Mouse (Mus musculus) kidney, adult 2 months (tissue): ENCODE measurements at regions not wholly inside any gene's neighbourhood (a gene's known extent, or its start where the extent isn't known, plus 50 kb on each side); places are given as distances from the start of the nearest gene placed in this dataset.

Experiments used
- DNase-seq: peaks from one replicate; pipeline ENCODE4 v3.0.0; 2021
- H3K27ac ChIP-seq: fragments of 200-500 bp; 2 replicates; pipeline ENCODE4 v1.5.1; 2012; ENCODE audit warnings: low read depth, low read length, control low read depth, inconsistent platforms; ENCODE audit not compliant: insufficient read depth
- H3K27me3 ChIP-seq: fragments of 200-500 bp; replicated peaks from 2 replicates; pipeline ENCODE4 v1.6.1; 2012; ENCODE audit warnings: mild to moderate bottlenecking, moderate library complexity, low read length, inconsistent platforms; ENCODE audit not compliant: control insufficient read depth, insufficient read depth
- H3K36me3 ChIP-seq: fragments of 200-500 bp; 2 replicates; pipeline ENCODE4 v1.6.1; 2012; ENCODE audit warnings: mild to moderate bottlenecking, moderate library complexity, low read length, inconsistent platforms; ENCODE audit not compliant: control insufficient read depth, insufficient read depth
- H3K4me1 ChIP-seq: fragments of 200-500 bp; 2 replicates; pipeline ENCODE4 v1.6.1; 2011; ENCODE audit warnings: low read length; ENCODE audit not compliant: control insufficient read depth, insufficient read depth
- H3K4me3 ChIP-seq: fragments of 200-500 bp; 2 replicates; pipeline ENCODE4 v1.5.1; 2011; ENCODE audit warnings: mild to moderate bottlenecking, low read depth, low read length, control low read depth; ENCODE audit not compliant: insufficient read depth
- CTCF ChIP-seq: fragments of 200-500 bp; conservative IDR thresholded peaks from 2 replicates; pipeline ENCODE4 v1.5.1; 2011; ENCODE audit warnings: low read depth, mild to moderate bottlenecking, control low read depth, low read length, moderate library complexity, mixed read lengths; ENCODE audit not compliant: insufficient read depth, insufficient read length
- POLR2A ChIP-seq: fragments of 200-500 bp; IDR thresholded peaks from one replicate; pipeline ENCODE4 v1.6.1; 2011; ENCODE audit warnings: low read depth, low read length, control low read depth
- WGBS: fragments of 180-500 bp; shearing (Covaris S2); methylation state at CpG from one replicate; pipeline ENCODE4 v1.1.7; 2018; 5-methylcytosine and 5-hydroxymethylcytosine counted together

- WGBS, result 90% methylated on average over 2 of the region's 2 CpGs
- Histone ChIP-seq H3K27ac (no peak overlapping the region), H3K4me1 (no peaks in the 10 kb centered on the region), H3K36me3 (no peaks in the 10 kb centered on the region), H3K27me3 (no peaks in the 10 kb centered on the region), H3K4me3 (no peak overlapping the region)
- DNase-seq, result no peak
- TF ChIP-seq POLR2A (no peak), CTCF (no peak)
Measured at GRCm38 (mm10) chr12:44145321-44145720, 64.8 kb downstream of the Dnajb9 start.

- no peak for TF ChIP-seq POLR2A
- no peak for TF ChIP-seq CTCF
- 88% methylated on average over 1 of the region's 1 CpGs for WGBS
- Histone ChIP-seq H3K4me1 (no peaks in the 10 kb centered on the region), H3K27ac (no peak overlapping the region), H3K4me3 (no peak overlapping the region), H3K36me3 (no peaks in the 10 kb centered on the region), H3K27me3 (no peaks in the 10 kb centered on the region)
- DNase-seq, result no peak
Measured at GRCm38 (mm10) chr12:44139026-44139425, 71.1 kb downstream of the Dnajb9 start.

DNA sequence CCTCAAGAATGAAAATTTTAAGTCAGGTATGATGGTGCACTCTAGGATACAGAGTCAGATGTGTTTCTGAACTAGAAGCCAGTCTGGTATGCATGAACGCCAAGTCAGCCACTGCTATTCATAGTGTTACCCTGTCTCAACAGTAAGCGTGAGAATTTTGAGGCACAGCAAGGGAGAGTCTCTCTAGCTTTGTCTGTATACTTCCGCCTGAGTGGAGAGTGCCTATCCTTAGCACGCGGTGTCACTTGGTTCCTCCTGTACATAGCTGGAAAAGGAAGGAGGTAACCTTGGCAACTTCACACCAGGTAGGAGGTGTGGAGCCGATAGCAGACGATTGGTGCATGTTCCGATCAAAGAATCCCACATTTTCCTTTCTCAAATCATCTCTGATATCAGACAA lies 81.3 kb downstream of the Dnajb9 start:
- Histone ChIP-seq H3K27me3 (no peaks in the 10 kb centered on the region), H3K36me3 (no peaks in the 10 kb centered on the region), H3K4me1 (no peaks in the 10 kb centered on the region), H3K4me3 (no peak overlapping the region), H3K27ac (no peak overlapping the region)
- no peak for TF ChIP-seq CTCF
- no peak for TF ChIP-seq POLR2A
- 86% methylated on average over 8 of the region's 8 CpGs for WGBS
- DNase-seq, result no peak

- DNase-seq, result peak; percentile 4
- Histone ChIP-seq H3K4me3 (no peak overlapping the region), H3K4me1 (no peaks in the 10 kb centered on the region), H3K27me3 (no peaks in the 10 kb centered on the region), H3K27ac (no peak overlapping the region), H3K36me3 (no peaks in the 10 kb centered on the region)
- TF ChIP-seq POLR2A, result no peak
- TF ChIP-seq CTCF, result 0 out of 2 replicates have a peak, but pooled peaks have one; percentile 3
- 31% methylated on average over 2 of the region's 2 CpGs for WGBS
Measured at GRCm38 (mm10) chr12:44105085-44105484, 105.0 kb downstream of the Dnajb9 start.

GRCm38 (mm10) chr12:44099188-44099587 lies 110.9 kb downstream of the Dnajb9 start:
- Histone ChIP-seq H3K27me3 (no peaks in the 10 kb centered on the region), H3K4me3 (no peak overlapping the region), H3K27ac (no peak overlapping the region), H3K36me3 (no peaks in the 10 kb centered on the region), H3K4me1 (no peaks in the 10 kb centered on the region)
- TF ChIP-seq POLR2A (no peak), CTCF (no peak)
- WGBS, result 81% methylated on average over 1 of the region's 1 CpGs
- DNase-seq, result no peak

DNA sequence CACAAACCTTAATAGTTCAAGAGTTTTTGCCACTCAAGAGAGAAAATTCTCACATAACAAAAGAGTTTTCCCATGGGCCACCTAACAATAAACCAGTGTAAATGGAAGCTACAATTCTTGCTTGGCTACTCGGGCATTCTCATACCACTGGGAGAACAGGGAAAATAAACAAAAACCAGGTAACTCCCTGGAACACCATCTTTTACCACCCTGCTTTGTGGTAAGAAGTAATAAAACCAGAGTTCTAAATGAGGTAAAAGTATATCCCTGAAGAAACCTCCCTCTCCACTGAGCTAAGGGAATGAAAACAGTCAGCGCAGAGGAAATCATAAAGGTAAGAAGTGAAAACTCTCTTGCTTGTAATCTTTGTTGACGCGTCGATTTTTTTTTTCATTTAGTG lies 138.4 kb downstream of the Dnajb9 start:
- H3K4me3 ChIP-seq, result no peak overlapping the region
- no peaks in the 10 kb centered on the region for H3K27me3 ChIP-seq
- no peak for TF ChIP-seq CTCF
- no peak for TF ChIP-seq POLR2A
- 41% methylated on average over 5 of the region's 5 CpGs for WGBS
- no peaks in the 10 kb centered on the region for H3K36me3 ChIP-seq
- H3K4me1 ChIP-seq, result no peaks in the 10 kb centered on the region
- H3K27ac ChIP-seq, result no peak overlapping the region
- no peak for DNase-seq

GRCm38 (mm10) chr12:44056493-44057163 lies 153.5 kb downstream of the Dnajb9 start:
- DNase-seq, result no peak
- TF ChIP-seq CTCF, result no peak
- TF ChIP-seq POLR2A, result no peak
- H3K4me3 ChIP-seq, result no peak overlapping the region
- H3K27ac ChIP-seq, result no peak overlapping the region
- 85% methylated on average over 2 of the region's 2 CpGs for WGBS
- no peaks in the 10 kb centered on the region for H3K27me3 ChIP-seq
- H3K36me3 ChIP-seq, result no peaks in the 10 kb centered on the region
- no peaks in the 10 kb centered on the region for H3K4me1 ChIP-seq

GRCm38 (mm10) chr12:44045806-44046205 lies 164.3 kb downstream of the Dnajb9 start:
- Histone ChIP-seq H3K4me3 (no peak overlapping the region), H3K4me1 (no peaks in the 10 kb centered on the region), H3K27ac (no peak overlapping the region), H3K27me3 (no peaks in the 10 kb centered on the region), H3K36me3 (no peaks in the 10 kb centered on the region)
- 49% methylated on average over 2 of the region's 2 CpGs for WGBS
- TF ChIP-seq POLR2A (no peak), CTCF (no peak)
- DNase-seq, result no peak
